Mouse (Mus musculus) midbrain, postnatal 0 days (tissue): ENCODE measurements at regions not wholly inside any gene's neighbourhood (a gene's known extent, or its start where the extent isn't known, plus 50 kb on each side); places are given as distances from the start of the nearest gene placed in this dataset.

ENCODE experiments used
- ATAC-seq: fragments of 200-750 bp; cut with Nextera tagmentation; 2 replicates; pipeline ENCODE4 v1.8.0; 2017; ENCODE audit warnings: moderate number of reproducible peaks, mild to moderate bottlenecking, moderate TSS enrichment, moderate library complexity; ENCODE audit not compliant: low FRiP score
- DNase-seq: peaks from one replicate; pipeline ENCODE4 v3.0.0-alpha.2; 2015; ENCODE audit warnings: low spot score
- H3K27ac ChIP-seq: fragments of 300-500 bp; sonication (generic); 2 replicates; pipeline ENCODE4 v1.5.1; 2014; ENCODE audit warnings: low read depth, mild to moderate bottlenecking, low read length, mixed read lengths
- H3K27me3 ChIP-seq: fragments of 300-500 bp; sonication (generic); 2 replicates; pipeline ENCODE4 v1.6.1; 2014; ENCODE audit warnings: low read length, control low read depth, mixed read lengths; ENCODE audit not compliant: insufficient read depth
- H3K36me3 ChIP-seq: fragments of 300-500 bp; sonication (generic); 2 replicates; pipeline ENCODE4 v1.6.1; 2014; ENCODE audit warnings: low read length, control low read depth, mixed read lengths; ENCODE audit not compliant: insufficient read depth
- H3K4me1 ChIP-seq: fragments of 300-500 bp; sonication (generic); 2 replicates; pipeline ENCODE4 v1.6.1; 2014; ENCODE audit warnings: mild to moderate bottlenecking, control low read depth, antibody characterized with exemption, low read length, mixed read lengths; ENCODE audit not compliant: insufficient read depth
- H3K4me2 ChIP-seq: fragments of 300-500 bp; sonication (generic); 2 replicates; pipeline ENCODE4 v1.6.1; 2014; ENCODE audit warnings: low read depth, mild to moderate bottlenecking, low read length, mixed read lengths; ENCODE audit not compliant: poor library complexity, severe bottlenecking
- H3K4me3 ChIP-seq: fragments of 300-500 bp; sonication (generic); 2 replicates; pipeline ENCODE4 v1.5.1; 2014; ENCODE audit warnings: low read depth, mild to moderate bottlenecking, low read length, moderate library complexity
- H3K9ac ChIP-seq: fragments of 300-500 bp; sonication (generic); replicated peaks from 2 replicates; pipeline ENCODE4 v1.6.1; 2014; ENCODE audit warnings: mild to moderate bottlenecking, low read length, moderate library complexity, mixed read lengths; ENCODE audit not compliant: poor library complexity, severe bottlenecking
- H3K9me3 ChIP-seq: fragments of 300-500 bp; sonication (generic); 2 replicates; pipeline ENCODE4 v1.6.1; 2016; ENCODE audit warnings: low read length, control low read depth
- CTCF ChIP-seq: IDR thresholded peaks from 2 replicates; pipeline ENCODE4 v1.5.1; 2016; ENCODE audit warnings: antibody characterized with exemption, mild to moderate bottlenecking
- WGBS: fragments of 180-500 bp; shearing (Covaris S2); extraction: QIAGEN DNeasy Blood & Tissue Kit; methylation state at CpG from one replicate; pipeline ENCODE4 v1.1.7; 2014; 5-methylcytosine and 5-hydroxymethylcytosine counted together

DNA sequence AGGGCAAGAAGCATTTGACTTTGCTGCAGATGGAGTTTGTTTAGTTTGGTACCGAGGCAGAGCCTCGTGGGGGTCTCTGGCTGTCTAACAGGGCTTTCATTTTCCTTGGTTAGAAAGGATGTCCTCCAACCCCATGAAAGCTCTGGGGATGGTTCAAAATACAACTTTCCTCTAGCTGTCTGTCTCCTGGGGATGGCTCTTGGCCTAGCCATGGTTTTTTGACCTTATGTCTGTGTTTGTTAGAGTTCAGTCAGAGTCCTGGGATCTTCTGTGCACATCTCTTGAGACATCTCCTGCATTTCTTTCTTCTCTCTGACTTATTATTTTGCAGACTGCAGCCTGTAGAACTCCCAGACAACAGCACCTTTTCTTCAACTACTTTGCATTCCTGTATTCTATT lies 186.6 kb upstream of the Gm11042 start:
- H3K36me3 ChIP-seq: no peaks in the 10 kb centered on the region
- no peak overlapping the region for H3K4me3 ChIP-seq
- H3K27ac ChIP-seq: no peak overlapping the region
- 74% methylated on average over 2 of the region's 2 CpGs for WGBS
- H3K9me3 ChIP-seq: no peaks in the 10 kb centered on the region
- H3K27me3 ChIP-seq: no peaks in the 10 kb centered on the region
- DNase-seq (no peak), ATAC-seq (no peak)
- no peak overlapping the region for H3K9ac ChIP-seq
- TF ChIP-seq CTCF: no peak
- H3K4me1 ChIP-seq: no peaks in the 10 kb centered on the region
- no peak overlapping the region for H3K4me2 ChIP-seq

DNA sequence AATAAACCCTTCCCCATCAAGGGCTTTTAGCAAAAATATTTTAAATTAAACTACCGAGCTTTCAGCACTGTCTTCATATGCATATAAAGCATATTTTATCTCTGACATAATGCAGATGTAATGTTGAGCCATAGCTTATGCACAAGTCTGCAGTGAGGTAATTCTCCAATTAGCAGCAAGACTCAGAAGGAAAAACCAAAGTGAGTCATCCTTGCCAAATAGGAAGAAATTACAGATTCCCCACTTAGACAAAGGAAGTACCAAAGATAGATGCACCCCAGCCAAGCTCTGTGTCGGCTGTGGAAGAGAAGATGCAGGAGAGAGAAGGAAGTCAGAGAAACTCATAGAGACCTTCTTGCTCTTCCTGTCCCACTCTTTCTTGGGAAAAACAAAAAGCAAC lies 161.4 kb upstream of the Gm11042 start:
- 80% methylated on average over 2 of the region's 2 CpGs for WGBS
- Histone ChIP-seq H3K4me3 (no peak overlapping the region), H3K4me2 (no peak overlapping the region), H3K36me3 (no peaks in the 10 kb centered on the region), H3K9ac (no peak overlapping the region), H3K9me3 (no peaks in the 10 kb centered on the region), H3K27me3 (no peaks in the 10 kb centered on the region), H3K27ac (no peak overlapping the region), H3K4me1 (no peaks in the 10 kb centered on the region)
- TF ChIP-seq CTCF: no peak
- no peak for ATAC-seq
- DNase-seq: no peak

DNA sequence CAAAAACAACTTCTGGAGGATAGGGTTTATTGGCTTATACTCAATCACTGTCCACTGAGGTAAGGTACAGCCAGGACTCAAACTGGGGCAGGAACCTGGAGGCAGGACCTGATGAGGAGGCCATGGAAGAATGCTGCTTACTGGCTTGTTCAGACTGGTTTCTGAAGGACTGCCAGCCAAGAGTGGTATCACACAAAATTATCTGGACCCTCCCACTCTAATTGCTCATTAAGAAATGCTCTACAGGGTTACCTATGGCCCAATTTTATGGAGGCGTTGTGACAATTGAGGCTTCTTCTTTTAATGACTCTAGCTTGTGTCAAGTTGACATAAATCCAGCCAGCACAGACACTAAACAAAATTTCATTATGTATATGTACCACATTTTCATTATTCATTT lies 158.5 kb upstream of the Gm11042 start:
- Histone ChIP-seq H3K4me1 (no peaks in the 10 kb centered on the region), H3K4me3 (no peak overlapping the region), H3K36me3 (no peaks in the 10 kb centered on the region), H3K9ac (no peak overlapping the region), H3K27me3 (no peaks in the 10 kb centered on the region), H3K9me3 (no peaks in the 10 kb centered on the region), H3K27ac (no peak overlapping the region), H3K4me2 (no peak overlapping the region)
- 89% methylated on average over 1 of the region's 1 CpGs for WGBS
- no peak for TF ChIP-seq CTCF
- ATAC-seq (no peak), DNase-seq (no peak)

DNA sequence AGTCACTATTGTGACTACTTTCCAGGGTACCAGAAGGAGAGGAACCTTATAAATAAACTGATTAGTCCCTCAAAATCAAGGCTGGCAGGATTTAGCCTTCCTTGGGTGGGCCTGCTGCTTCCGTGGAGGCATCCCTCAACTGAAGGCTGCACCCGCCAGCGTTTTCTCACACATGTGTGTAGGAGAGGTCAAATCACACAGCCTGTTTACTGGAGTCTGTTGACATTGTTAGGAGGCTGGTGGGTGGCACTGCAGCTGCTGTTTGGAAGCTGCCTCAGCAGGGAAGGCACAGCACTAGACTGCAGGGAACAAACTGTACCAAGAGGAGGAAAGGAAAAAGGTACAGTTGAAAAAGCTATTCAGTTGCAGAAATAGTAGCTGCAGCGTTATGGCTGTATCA lies 142.3 kb upstream of the Gm11042 start:
- 34% methylated on average over 4 of the region's 4 CpGs for WGBS
- DNase-seq (no peak), ATAC-seq (no peak)
- Histone ChIP-seq H3K9me3 (no peaks in the 10 kb centered on the region), H3K4me2 (no peak overlapping the region), H3K27ac (no peak overlapping the region), H3K36me3 (no peaks in the 10 kb centered on the region), H3K4me1 (no peaks in the 10 kb centered on the region), H3K4me3 (no peak overlapping the region), H3K27me3 (no peaks in the 10 kb centered on the region), H3K9ac (no peak overlapping the region)
- TF ChIP-seq CTCF: no peak

DNA sequence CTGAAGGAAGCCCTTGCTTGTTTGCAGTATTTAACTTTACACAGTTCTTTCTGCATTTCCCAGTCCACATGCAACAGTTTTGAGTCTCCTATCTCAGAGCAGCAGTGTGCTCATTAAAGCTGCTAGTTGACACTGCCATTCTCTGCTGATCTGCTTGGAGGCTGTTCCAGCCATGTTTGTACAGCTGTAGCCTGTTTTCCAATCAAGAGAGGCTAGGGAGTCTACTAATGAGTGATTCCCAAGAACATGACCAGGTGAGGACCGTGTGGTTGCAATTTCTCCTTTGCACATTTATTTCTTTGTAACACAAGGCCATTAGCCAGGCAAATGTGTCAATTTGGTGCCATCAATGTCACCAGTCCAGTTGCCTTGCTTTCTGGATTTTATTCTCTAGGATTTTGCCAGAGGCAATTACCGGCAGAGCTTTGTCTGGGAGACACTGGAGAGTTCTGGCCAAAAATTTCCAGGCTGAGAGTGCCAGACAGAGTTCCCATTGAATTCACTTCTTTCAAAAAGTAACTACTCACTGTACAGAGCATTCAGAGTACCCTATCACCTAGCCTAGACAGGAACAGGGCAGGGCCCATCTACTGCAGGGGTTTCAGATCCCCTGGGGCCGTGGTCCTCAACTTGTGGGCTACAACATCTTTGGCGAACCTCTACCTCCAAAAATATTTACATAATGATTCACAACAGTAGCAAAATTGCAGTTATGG lies 136.3 kb upstream of the Gm11042 start:
- no peaks in the 10 kb centered on the region for H3K36me3 ChIP-seq
- H3K27me3 ChIP-seq: no peaks in the 10 kb centered on the region
- no peak overlapping the region for H3K27ac ChIP-seq
- ATAC-seq (no peak), DNase-seq (no peak)
- H3K4me2 ChIP-seq: no peak overlapping the region
- H3K9ac ChIP-seq: no peak overlapping the region
- no peak overlapping the region for H3K4me3 ChIP-seq
- TF ChIP-seq CTCF: no peak
- H3K9me3 ChIP-seq: no peaks in the 10 kb centered on the region
- no peaks in the 10 kb centered on the region for H3K4me1 ChIP-seq
- WGBS: 76% methylated on average over 4 of the region's 4 CpGs

DNA sequence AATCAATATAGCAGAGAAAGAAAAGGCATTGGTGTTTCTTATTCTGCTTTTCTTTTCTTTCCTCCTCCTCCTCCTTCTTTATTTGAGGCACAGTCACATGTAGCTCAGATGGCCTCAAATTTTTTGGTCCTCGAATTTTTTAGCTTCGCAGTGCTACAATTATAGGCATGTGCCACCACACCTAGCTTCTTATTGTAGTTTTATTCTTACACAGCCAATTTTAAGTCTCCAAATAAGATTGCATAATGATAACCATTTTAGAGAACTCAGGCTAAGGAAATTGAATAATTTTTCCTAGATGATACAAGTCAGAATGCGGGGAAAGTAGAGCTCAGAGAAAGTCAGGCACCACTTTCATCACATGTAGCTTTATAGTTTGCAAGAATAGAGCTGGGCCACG lies 132.1 kb upstream of the Gm11042 start:
- 81% methylated on average over 4 of the region's 4 CpGs for WGBS
- Histone ChIP-seq H3K27ac (no peak overlapping the region), H3K4me3 (no peak overlapping the region), H3K9ac (no peak overlapping the region), H3K9me3 (no peaks in the 10 kb centered on the region), H3K4me1 (no peaks in the 10 kb centered on the region), H3K27me3 (no peaks in the 10 kb centered on the region), H3K36me3 (no peaks in the 10 kb centered on the region), H3K4me2 (no peak overlapping the region)
- no peak for ATAC-seq
- DNase-seq: no peak
- no peak for TF ChIP-seq CTCF
